Mouse (Mus musculus): ENCODE measurements at regions not wholly inside any gene's neighbourhood (a gene's known extent, or its start where the extent isn't known, plus 50 kb on each side); places are given as distances from the start of the nearest gene placed in this dataset.
A peak's percentile ranks its signal among the peaks of the same experiment; 100 is the strongest.

GRCm38 (mm10) chr14:68973636-68974101, 320.4 kb downstream of the Synb start:
- WGBS: 31% methylated on average over 8 of the region's 8 CpGs
- Histone ChIP-seq H3K27ac (ENCODE audit: insufficient read depth, low read depth, low read length) (no peak overlapping the region), H3K4me1 (ENCODE audit: control insufficient read depth, insufficient read depth, low read length) (peaks cover 2% of the 10 kb centered on the region), H3K4me3 (ENCODE audit: insufficient read depth, low read depth, low read length) (no peak overlapping the region)
- TF ChIP-seq CTCF (IDR thresholded peaks at IDR 0.05; ENCODE audit: insufficient read depth, low read depth, low read length): no peak
- no peak for TF ChIP-seq POLR2A (IDR thresholded peaks at IDR 0.05; ENCODE audit: insufficient read depth, low read depth, low read length)

GRCm38 (mm10) chr14:68966758-68967157, 327.3 kb downstream of the Synb start:
- TF ChIP-seq CTCF (IDR thresholded peaks at IDR 0.05; ENCODE audit: insufficient read depth, low read depth, low read length): no peak
- no peak for TF ChIP-seq POLR2A (IDR thresholded peaks at IDR 0.05; ENCODE audit: insufficient read depth, low read depth, low read length)
- no peak overlapping the region for H3K4me3 ChIP-seq (ENCODE audit: insufficient read depth, low read depth, low read length)
- H3K27ac ChIP-seq (ENCODE audit: insufficient read depth, low read depth, low read length): no peak overlapping the region
- no peaks in the 10 kb centered on the region for H3K4me1 ChIP-seq (ENCODE audit: control insufficient read depth, insufficient read depth, low read length)
- WGBS: 5% methylated on average over 1 of the region's 1 CpGs

- TF ChIP-seq CTCF (IDR thresholded peaks at IDR 0.05; ENCODE audit: insufficient read depth, low read depth, low read length) (no peak), POLR2A (IDR thresholded peaks at IDR 0.05; ENCODE audit: insufficient read depth, low read depth, low read length) (no peak)
- no peak overlapping the region for H3K27ac ChIP-seq (ENCODE audit: insufficient read depth, low read depth, low read length)
- WGBS: 50% methylated on average over 9 of the region's 9 CpGs
Measured at GRCm38 (mm10) chr14:68954577-68955460, 339.3 kb downstream of the Synb start.

GRCm38 (mm10) chr14:68945906-68946305, 348.2 kb downstream of the Synb start:
- Histone ChIP-seq H3K27ac (ENCODE audit: insufficient read depth, low read depth, low read length) (peak overlapping the region; percentile 7; the same call in 1 of the 2 replicates), H3K4me1 (ENCODE audit: control insufficient read depth, insufficient read depth, low read length) (peaks cover 6% of the 10 kb centered on the region), H3K4me3 (ENCODE audit: insufficient read depth, low read depth, low read length) (no peak overlapping the region)
- 68% methylated on average over 3 of the region's 3 CpGs for WGBS
- TF ChIP-seq POLR2A (IDR thresholded peaks at IDR 0.05; ENCODE audit: insufficient read depth, low read depth, low read length): no peak
- no peak for TF ChIP-seq CTCF (IDR thresholded peaks at IDR 0.05; ENCODE audit: insufficient read depth, low read depth, low read length)

More at GRCm38 (mm10) chr14:68954577-68955460, 339.3 kb downstream of the Synb start:
- Histone ChIP-seq H3K4me1 (ENCODE audit: control insufficient read depth, insufficient read depth, low read length) (peaks cover 2% of the 10 kb centered on the region; the same call in 1 of the 2 replicates), H3K4me3 (ENCODE audit: insufficient read depth, low read depth, low read length) (no peak overlapping the region)

GRCm38 (mm10) chr14:68945434-68945833, 348.7 kb downstream of the Synb start:
- WGBS: 52% methylated on average over 4 of the region's 4 CpGs
- H3K4me3 ChIP-seq (ENCODE audit: insufficient read depth, low read depth, low read length): no peak overlapping the region
- TF ChIP-seq POLR2A (IDR thresholded peaks at IDR 0.05; ENCODE audit: insufficient read depth, low read depth, low read length) (no peak), CTCF (IDR thresholded peaks at IDR 0.05; ENCODE audit: insufficient read depth, low read depth, low read length) (no peak)
- no peak overlapping the region for H3K27ac ChIP-seq (ENCODE audit: insufficient read depth, low read depth, low read length)
- peaks cover 6% of the 10 kb centered on the region for H3K4me1 ChIP-seq (ENCODE audit: control insufficient read depth, insufficient read depth, low read length)

- Histone ChIP-seq H3K27ac (ENCODE audit: insufficient read depth, low read depth, low read length) (no peak overlapping the region), H3K4me3 (ENCODE audit: insufficient read depth, low read depth, low read length) (no peak overlapping the region), H3K4me1 (ENCODE audit: control insufficient read depth, insufficient read depth, low read length) (peaks cover 6% of the 10 kb centered on the region)
- 93% methylated on average over 2 of the region's 2 CpGs for WGBS
- TF ChIP-seq CTCF (IDR thresholded peaks at IDR 0.05; ENCODE audit: insufficient read depth, low read depth, low read length) (no peak), POLR2A (IDR thresholded peaks at IDR 0.05; ENCODE audit: insufficient read depth, low read depth, low read length) (no peak)
Measured at GRCm38 (mm10) chr14:68941759-68942158, 352.3 kb downstream of the Synb start.

GRCm38 (mm10) chr14:68941132-68941690, 352.9 kb downstream of the Synb start:
- WGBS: 56% methylated on average over 7 of the region's 7 CpGs
- Histone ChIP-seq H3K4me1 (ENCODE audit: control insufficient read depth, insufficient read depth, low read length) (peaks cover 6% of the 10 kb centered on the region), H3K4me3 (ENCODE audit: insufficient read depth, low read depth, low read length) (no peak overlapping the region), H3K27ac (ENCODE audit: insufficient read depth, low read depth, low read length) (no peak overlapping the region)
- no peak for TF ChIP-seq POLR2A (IDR thresholded peaks at IDR 0.05; ENCODE audit: insufficient read depth, low read depth, low read length)
- TF ChIP-seq CTCF (IDR thresholded peaks at IDR 0.05; ENCODE audit: insufficient read depth, low read depth, low read length): no peak

GRCm38 (mm10) chr14:68935303-68935662, 358.8 kb downstream of the Synb start:
- Histone ChIP-seq H3K4me1 (ENCODE audit: control insufficient read depth, insufficient read depth, low read length) (peaks cover 6% of the 10 kb centered on the region), H3K4me3 (ENCODE audit: insufficient read depth, low read depth, low read length) (no peak overlapping the region), H3K27ac (ENCODE audit: insufficient read depth, low read depth, low read length) (peak overlapping the region; percentile 54)
- TF ChIP-seq POLR2A (IDR thresholded peaks at IDR 0.05; ENCODE audit: insufficient read depth, low read depth, low read length) (no peak), CTCF (IDR thresholded peaks at IDR 0.05; ENCODE audit: insufficient read depth, low read depth, low read length) (no peak)
- WGBS: 59% methylated on average over 6 of the region's 6 CpGs
